Comparison of ENCODE assay signal across 11 mouse cellular contexts in the genomic region with DNA sequence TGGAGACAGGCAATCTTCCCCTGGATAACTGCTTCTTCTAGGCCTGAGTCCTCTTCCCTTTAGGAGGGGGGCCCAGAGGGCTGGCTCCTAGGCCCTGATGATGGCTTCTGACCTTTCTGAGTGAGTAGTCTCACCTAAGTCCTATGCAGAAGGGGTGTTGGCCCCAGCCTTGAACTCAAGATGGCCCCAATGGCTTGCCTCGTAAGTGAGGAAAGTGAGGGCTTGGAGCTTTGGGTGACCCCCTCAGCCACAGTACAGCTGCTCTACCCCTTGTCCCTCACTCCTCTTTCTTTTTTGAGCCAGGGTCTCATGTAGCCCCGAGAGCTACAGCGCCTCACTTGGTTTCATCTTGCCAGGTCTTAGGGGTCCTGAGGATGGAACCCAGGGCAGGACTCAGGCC. TPM values are rescaled to one million over a fixed set of nuclear protein-coding genes. Genes with fewer than 3 reads are reported as not detected.
A peak's percentile ranks its signal among the peaks of the same experiment; 100 is the strongest.
DNase-seq lines count a peak whose midpoint lies in the region; ATAC-seq and TF ChIP-seq lines count a peak whose summit lies in the region.
"Had no signal": no experiment of that assay in that cellular context is flagged by ENCODE, and none has a peak within 500 bp of the region (broad histone marks: within the 10 kb centered on the region; RNA-seq: fewer than 3 reads in every experiment).

No protein-coding gene starts in this region.

- peaks cover 27% of the 10 kb centered on the region; the same call in 1 of the 2 replicates for H3K79me2 ChIP-seq in liver, adult 2 months (ENCODE audit: control insufficient read depth, insufficient read depth, low read length)

- intact Hi-C loops in heart, postnatal 25 days (cut with DNase I) = loop anchor here (5.0 to 10.0 kb wide), 2 partner anchors 65 to 323 kb away; no protein-coding TSS in a partner anchor

- H3K27ac ChIP-seq in heart, embryonic 15.5 days = peak overlapping the region; percentile 49
- H3K27ac ChIP-seq in liver, adult 2 months (replicated peaks; ENCODE audit: insufficient read depth, low read depth, low read length) = peak overlapping the region; percentile 60; the same call in 1 of the 2 replicates
- H3K27ac ChIP-seq in heart, postnatal 0 days (ENCODE audit: low read depth) = peak overlapping the region; percentile 78
- H3K27ac ChIP-seq: limb, embryonic 13.5 days had no signal

- TF ChIP-seq POLR2A in liver, adult 2 months (IDR thresholded peaks at IDR 0.05; ENCODE audit: extremely low read depth, insufficient read depth, low read length) = no peak

- peaks cover 36% of the 10 kb centered on the region for H3K27me3 ChIP-seq in heart, embryonic 15.5 days
- no peaks in the 10 kb centered on the region for H3K27me3 ChIP-seq in liver, adult 2 months (ENCODE audit: control insufficient read depth, insufficient read depth, low read length)
- H3K27me3 ChIP-seq in heart, postnatal 0 days (ENCODE audit: control insufficient read depth, insufficient read depth, low read length) = peaks cover 24% of the 10 kb centered on the region
- H3K27me3 ChIP-seq: limb, embryonic 13.5 days had no signal

- TF ChIP-seq CTCF in liver, adult 2 months (IDR thresholded peaks at IDR 0.05; ENCODE audit: low read depth, low read length) = no peak
- no peak for TF ChIP-seq CTCF in heart, postnatal 0 days (IDR thresholded peaks at IDR 0.05; ENCODE audit: low read depth)

- peaks cover 51% of the 10 kb centered on the region for H3K4me1 ChIP-seq in heart, embryonic 15.5 days (replicated peaks)
- peaks cover 23% of the 10 kb centered on the region for H3K4me1 ChIP-seq in liver, adult 2 months (ENCODE audit: control insufficient read depth, insufficient read depth, low read length)
- peaks cover 23% of the 10 kb centered on the region for H3K4me1 ChIP-seq in heart, postnatal 0 days (ENCODE audit: control insufficient read depth, insufficient read depth)

- ATAC-seq in heart, embryonic 15.5 days (replicated peaks; ENCODE audit: insufficient number of reproducible peaks, insufficient read depth, low FRiP score, low read depth) = no peak
- no peak for ATAC-seq in heart, postnatal 0 days (ENCODE audit: insufficient read depth, low read depth)

- TF ChIP-seq EP300 in heart, postnatal 0 days (IDR thresholded peaks at IDR 0.05; ENCODE audit: low read depth) = no peak

- 84% methylated on average over 3 of the region's 3 CpGs for WGBS in heart, embryonic 15.5 days
- WGBS in liver, adult 2 months = 95% methylated on average over 3 of the region's 3 CpGs
- 89% methylated on average over 3 of the region's 3 CpGs for WGBS in heart, postnatal 0 days

- no peak overlapping the region for H3K4me2 ChIP-seq in heart, embryonic 15.5 days
- H3K4me2 ChIP-seq in heart, postnatal 0 days (ENCODE audit: low read depth, low read length) = no peak overlapping the region

- DNase-seq in embryo, embryonic 10 days (ENCODE audit: low spot score) = peak; percentile 17
- DNase-seq in embryo, embryonic 9.5 days (ENCODE audit: extremely low spot score) = no peak
- DNase-seq in heart, postnatal 25 days (ENCODE audit: low spot score) = no peak
- DNase-seq in liver, adult 2 months (ENCODE audit: extremely low read depth, low read depth, low spot score) = no peak
- no peak for DNase-seq in liver
- DNase-seq in heart, postnatal 0 days (ENCODE audit: low spot score) = no peak
- DNase-seq in ovary, postnatal 10 days (ENCODE audit: low spot score) = no peak
- DNase-seq: right cerebral cortex, postnatal 25 days; thymus, postnatal 36 days had no signal

- H3K4me3 ChIP-seq in heart, embryonic 15.5 days = no peak overlapping the region
- no peak overlapping the region for H3K4me3 ChIP-seq in liver, adult 2 months (ENCODE audit: insufficient read depth, low read depth, low read length)
- no peak overlapping the region for H3K4me3 ChIP-seq in heart, postnatal 0 days (ENCODE audit: low read depth, low read length)
- H3K4me3 ChIP-seq: limb, embryonic 13.5 days had no signal

- H3K9me3 ChIP-seq in heart, embryonic 15.5 days (replicated peaks) = no peaks in the 10 kb centered on the region
- no peaks in the 10 kb centered on the region for H3K9me3 ChIP-seq in heart, postnatal 0 days (replicated peaks; ENCODE audit: control insufficient read depth, low read length)
- H3K9me3 ChIP-seq: limb, embryonic 13.5 days had no signal

- H3K9ac ChIP-seq in heart, embryonic 15.5 days = no peak overlapping the region
- no peak overlapping the region for H3K9ac ChIP-seq in liver, adult 2 months (ENCODE audit: low read depth, low read length)
- no peak overlapping the region for H3K9ac ChIP-seq in heart, postnatal 0 days (replicated peaks; ENCODE audit: low read depth, low read length)
- H3K9ac ChIP-seq: limb, embryonic 13.5 days had no signal

- no peaks in the 10 kb centered on the region for H3K36me3 ChIP-seq in heart, embryonic 15.5 days
- no peaks in the 10 kb centered on the region for H3K36me3 ChIP-seq in liver, adult 2 months (ENCODE audit: control insufficient read depth, insufficient read depth, low read length)
- no peaks in the 10 kb centered on the region for H3K36me3 ChIP-seq in heart, postnatal 0 days (replicated peaks; ENCODE audit: control insufficient read depth, insufficient read depth, low read length)
- H3K36me3 ChIP-seq: limb, embryonic 13.5 days had no signal

RNA-seq across cellular contexts. Expression of gene Peli2, which starts 11.6 kb away (rescaled TPM):
- polyA plus RNA-seq in heart, embryonic 15.5 days (2015; fragmentation: Nextera tagmentation; extraction: Ambion mirVana) = 2.3 and 5.1 TPM in 2 replicates
- total RNA-seq in heart, postnatal 25 days (2021) = 10 to 100 TPM; 13.5 to 13.9 TPM
- 14.7 and 16.8 TPM in 2 replicates for total RNA-seq in liver, adult 2 months (2014; rRNA removed)
- polyA plus RNA-seq in liver, adult 2 months (2012; rRNA removed) = 12.7 and 13.3 TPM in 2 replicates
- 15.4 and 18.2 TPM in 2 replicates for total RNA-seq in heart, postnatal 0 days (2014; rRNA removed; ENCODE audit: low replicate concordance)
- 2.0 and 2.1 TPM in 2 replicates for polyA plus RNA-seq in heart, postnatal 0 days (2015; fragmentation: Nextera tagmentation; extraction: Ambion mirVana)
